Mouse (Mus musculus): ENCODE results near the gene Coq10a.
"Not testable (repeated sequence)": the region's sequence is repeated elsewhere in the genome, so short reads cannot be mapped to it uniquely, and the experiment has no call there.

Coq10a gene

GRCm38 (mm10) chr10:128340257-128340656, 28.5 kb downstream of the Coq10a start:
- no peak for DNase-seq

GRCm38 (mm10) chr10:128338948-128339347, 29.8 kb downstream of the Coq10a start:
- DNase-seq = no peak

- DNase-seq = no peak
These were observed 30.4 kb downstream of the Coq10a start for GRCm38 (mm10) chr10:128338415-128338814.

- peak; percentile 98 for DNase-seq
These were observed 31.3 kb downstream of the Coq10a start, which contains the start of gene Cs for GRCm38 (mm10) chr10:128337306-128338181. Gene Cs, plus strand, starts transcription at chr10:128337734.

- DNase-seq = no peak
These were observed 32.2 kb downstream of the Coq10a start for GRCm38 (mm10) chr10:128336597-128336996.

- no peak for DNase-seq
These were observed 32.6 kb downstream of the Coq10a start for GRCm38 (mm10) chr10:128336195-128336594.

- peak; percentile 88 for DNase-seq
These were observed 33.2 kb downstream of the Coq10a start for GRCm38 (mm10) chr10:128335582-128335981.

- DNase-seq = not testable (repeated sequence)
These were observed 36.2 kb downstream of the Coq10a start for GRCm38 (mm10) chr10:128332358-128333249.

GRCm38 (mm10) chr10:128327610-128328009, 41.2 kb downstream of the Coq10a start:
- no peak for DNase-seq

GRCm38 (mm10) chr10:128326825-128327224, 42.0 kb downstream of the Coq10a start:
- DNase-seq = no peak

- no peak for DNase-seq
These were observed 45.3 kb downstream of the Coq10a start for GRCm38 (mm10) chr10:128323516-128323915.

GRCm38 (mm10) chr10:128322141-128323108, 46.4 kb downstream of the Coq10a start, which contains the start of gene Cnpy2:
Gene Cnpy2, plus strand, starts transcription at chr10:128322459.
- DNase-seq = peak; percentile 85

GRCm38 (mm10) chr10:128321641-128322040, 47.2 kb downstream of the Coq10a start:
- no peak for DNase-seq

- DNase-seq = no peak
These were observed 53.2 kb downstream of the Coq10a start for GRCm38 (mm10) chr10:128315578-128315977.

Measured in thymus, postnatal 25 days (tissue).